Mouse (Mus musculus) kidney, postnatal 14 days (tissue): ENCODE measurements around the gene Gpr171.
"Not testable (repeated sequence)": the region's sequence is repeated elsewhere in the genome, so short reads cannot be mapped to it uniquely, and the experiment has no call there.

Experiments used
- DNase-seq: peaks from one replicate; pipeline ENCODE4 v3.0.0; 2022; ENCODE audit warnings: mixed read lengths

Gpr171 gene

DNA sequence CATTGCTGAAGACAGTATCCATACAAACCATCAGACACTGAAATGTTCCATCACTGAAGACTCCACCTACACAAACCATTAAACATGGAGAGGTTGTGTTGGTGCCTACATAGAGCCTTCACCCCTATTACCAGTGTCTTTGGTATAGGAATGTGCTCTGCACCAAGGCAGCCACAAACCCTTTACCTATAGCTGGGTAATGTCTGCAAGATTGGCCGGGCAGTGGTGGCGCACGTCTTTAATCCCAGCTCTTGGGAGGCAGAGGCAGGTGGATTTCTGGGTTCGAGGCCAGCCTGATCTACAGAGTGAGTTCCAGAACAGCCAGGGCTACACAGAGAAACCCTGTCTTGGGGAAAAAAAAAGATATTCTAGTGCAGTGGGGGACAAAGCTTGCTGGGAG, 11.7 kb upstream of the Gpr171 start:
- not testable (repeated sequence) for DNase-seq

DNA sequence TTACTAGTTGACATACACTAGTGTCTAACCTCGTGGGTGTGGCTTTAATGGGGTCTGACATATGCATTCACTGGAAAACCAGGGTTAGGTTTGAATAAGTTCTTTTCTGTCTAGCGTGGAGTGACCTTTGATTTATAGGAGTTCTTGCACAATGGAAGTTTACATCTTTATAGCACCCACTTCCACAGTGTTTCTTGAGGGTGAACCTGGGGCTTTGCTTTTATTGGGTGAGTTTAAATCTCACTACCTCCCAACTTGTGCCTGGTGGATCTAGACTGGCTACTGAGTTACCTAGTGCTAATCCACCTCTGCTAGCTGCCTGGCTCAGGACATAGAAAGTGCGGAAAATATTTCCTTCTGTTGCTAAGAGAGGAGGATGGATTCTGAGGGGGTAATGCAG, 10.3 kb upstream of the Gpr171 start:
- no peak for DNase-seq

DNA sequence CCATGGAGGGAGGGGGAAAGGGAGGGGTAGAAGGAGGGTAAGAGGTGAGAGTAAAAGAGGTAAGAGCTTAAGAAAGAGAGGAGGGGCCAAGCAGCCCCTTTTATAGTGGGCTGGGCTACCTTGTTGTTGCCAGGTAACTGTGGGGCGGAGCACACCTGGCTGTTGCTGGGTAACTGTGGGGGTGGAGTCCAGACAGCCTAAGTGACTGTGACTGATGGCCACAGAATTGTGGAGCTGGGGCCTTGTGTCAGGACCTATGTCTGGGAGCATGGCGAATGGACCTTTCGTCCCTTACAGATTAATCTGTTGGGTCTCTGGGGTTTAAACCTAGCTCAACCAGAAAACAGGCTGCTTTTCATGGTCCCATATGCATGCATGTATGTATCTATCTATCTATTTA, 8.2 kb upstream of the Gpr171 start:
- DNase-seq: not testable (repeated sequence)

DNA sequence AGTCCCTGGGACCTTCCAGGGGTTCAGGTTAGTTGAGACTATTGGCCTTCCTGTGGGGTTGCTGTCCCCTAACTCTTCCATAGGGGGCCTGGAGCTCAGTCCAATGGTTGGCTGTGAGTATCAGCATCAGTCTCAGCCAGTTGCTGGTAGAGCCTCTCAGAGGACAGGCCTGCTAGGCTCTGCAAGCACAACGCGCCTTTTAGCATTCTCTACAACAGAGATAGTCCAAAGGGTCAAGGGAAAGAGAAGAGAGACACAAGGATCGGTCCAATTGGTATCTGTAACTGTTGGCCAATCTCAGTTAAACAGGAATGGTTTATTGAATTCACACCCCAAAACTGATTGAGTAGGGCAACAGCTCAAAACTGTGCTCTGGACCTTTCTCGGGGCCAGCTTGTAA, 5.8 kb upstream of the Gpr171 start:
- DNase-seq: no peak

DNA sequence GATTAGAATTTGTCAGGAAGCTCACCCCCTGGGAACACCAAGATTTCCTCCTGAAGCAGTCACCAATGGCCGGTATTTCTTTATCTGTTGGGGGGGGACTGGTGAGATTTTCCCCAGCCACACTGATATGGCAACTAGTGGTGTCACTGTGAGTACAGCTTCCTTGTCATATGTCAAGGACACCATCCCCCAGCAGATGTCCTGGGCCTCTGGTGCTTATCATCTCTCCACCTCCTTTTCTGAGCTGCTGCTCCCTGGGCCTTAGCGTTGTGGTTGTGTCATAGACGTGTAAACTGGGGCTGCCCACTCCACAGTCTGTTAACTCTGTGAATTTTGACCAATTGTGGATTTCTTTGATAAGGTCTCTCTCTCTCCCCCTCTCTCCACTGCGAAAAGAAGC, 2.8 kb upstream of the Gpr171 start:
- no peak for DNase-seq

DNA sequence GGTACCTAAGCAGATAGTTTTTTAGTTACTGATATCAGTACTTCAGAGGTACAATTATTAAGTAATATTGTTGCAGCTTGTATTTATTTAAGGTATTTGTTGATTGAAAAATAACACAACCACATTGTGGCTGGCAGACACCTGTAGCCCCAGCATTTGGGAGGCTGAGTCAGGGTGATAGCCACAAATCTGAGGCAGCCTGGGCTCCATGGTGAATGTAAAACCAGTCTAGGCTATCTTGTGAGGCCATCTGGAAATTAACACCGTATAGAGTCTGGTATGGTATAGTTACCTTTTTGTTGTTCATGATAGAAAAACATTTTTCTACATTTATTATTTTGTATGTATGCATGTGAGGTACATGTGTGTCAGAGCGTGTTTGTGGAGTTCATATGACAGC, 525 bp upstream of the Gpr171 start:
- DNase-seq: no peak

DNA sequence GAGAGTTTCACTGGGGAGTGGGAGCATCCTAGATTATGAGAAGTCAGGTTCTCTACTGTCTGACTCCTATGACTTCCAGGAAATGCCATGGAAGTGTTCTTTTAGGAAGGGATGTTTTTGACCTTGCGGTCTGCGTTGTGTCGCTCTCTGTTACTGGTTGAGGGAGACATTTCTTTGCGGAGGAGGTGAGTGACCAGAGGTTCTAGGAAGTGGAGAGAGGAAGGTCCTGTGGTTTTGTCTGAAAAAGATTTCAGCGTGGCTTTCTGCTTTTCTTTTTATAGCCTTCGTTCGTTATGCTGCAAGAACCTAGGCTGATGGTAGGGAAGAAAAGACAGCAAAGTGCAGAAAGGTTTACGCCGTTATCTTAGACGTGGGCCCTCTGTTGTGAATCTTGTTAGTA, 3.1 kb downstream of the Gpr171 start:
- DNase-seq: no peak

DNA sequence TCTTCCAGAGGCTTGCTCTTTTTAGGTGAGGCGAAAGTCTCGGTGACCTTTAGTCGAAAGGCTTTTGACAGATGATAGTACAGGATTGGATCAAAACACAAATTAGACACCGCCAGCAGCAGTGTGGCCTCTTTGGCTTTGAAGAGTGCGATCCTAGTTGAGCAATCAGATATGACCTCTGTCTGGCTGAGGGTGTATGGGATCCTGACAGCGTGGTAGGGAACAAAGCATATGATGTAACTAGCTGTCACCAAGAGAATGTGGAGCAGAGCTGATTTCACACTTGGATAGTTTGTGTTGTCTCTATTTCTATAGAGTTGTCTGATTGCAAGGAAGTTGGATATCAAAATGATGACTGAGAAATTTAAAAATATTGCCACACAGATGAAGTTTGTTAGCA, 4.2 kb downstream of the Gpr171 start:
- no peak for DNase-seq

DNA sequence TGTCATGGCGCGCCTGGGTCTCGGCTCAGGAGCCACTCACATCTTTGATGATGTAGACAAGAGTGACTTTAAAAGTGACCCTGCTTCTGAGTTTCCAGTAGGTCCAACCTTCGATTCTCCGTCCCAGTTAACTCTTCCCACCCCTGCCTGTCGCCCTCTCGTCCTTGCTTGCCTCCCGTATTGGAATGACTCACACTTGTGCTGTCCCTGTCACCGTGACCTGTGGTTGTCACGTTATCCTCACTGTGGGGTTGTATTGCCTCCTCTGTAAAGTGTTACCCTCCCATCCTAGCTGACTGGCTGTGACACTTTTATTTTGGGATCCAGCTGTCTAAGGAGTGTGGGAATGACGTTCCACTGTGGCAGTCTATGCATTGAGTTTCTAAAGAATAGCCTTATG, 8.9 kb downstream of the Gpr171 start:
- DNase-seq: no peak

DNA sequence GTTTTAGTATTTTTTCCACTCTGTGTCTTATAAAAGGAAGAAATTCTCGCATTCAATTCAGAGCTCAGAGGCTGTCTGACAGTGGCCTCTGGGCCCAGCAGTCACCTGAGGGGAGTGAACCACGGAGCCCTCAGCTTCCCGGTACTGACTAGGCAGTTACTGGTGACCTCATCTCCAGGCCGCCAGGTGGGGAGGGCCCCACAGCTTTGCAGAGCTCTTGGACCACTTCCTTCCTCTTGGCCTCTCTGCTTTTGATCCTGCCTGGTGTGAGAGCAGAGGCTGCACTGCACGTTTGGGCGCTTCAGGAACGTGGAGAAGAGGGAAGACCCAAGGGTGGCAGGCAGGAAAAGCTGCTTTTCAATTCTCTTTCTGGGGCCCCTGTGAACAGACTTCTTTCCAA, 20.7 kb downstream of the Gpr171 start:
- no peak for DNase-seq

DNA sequence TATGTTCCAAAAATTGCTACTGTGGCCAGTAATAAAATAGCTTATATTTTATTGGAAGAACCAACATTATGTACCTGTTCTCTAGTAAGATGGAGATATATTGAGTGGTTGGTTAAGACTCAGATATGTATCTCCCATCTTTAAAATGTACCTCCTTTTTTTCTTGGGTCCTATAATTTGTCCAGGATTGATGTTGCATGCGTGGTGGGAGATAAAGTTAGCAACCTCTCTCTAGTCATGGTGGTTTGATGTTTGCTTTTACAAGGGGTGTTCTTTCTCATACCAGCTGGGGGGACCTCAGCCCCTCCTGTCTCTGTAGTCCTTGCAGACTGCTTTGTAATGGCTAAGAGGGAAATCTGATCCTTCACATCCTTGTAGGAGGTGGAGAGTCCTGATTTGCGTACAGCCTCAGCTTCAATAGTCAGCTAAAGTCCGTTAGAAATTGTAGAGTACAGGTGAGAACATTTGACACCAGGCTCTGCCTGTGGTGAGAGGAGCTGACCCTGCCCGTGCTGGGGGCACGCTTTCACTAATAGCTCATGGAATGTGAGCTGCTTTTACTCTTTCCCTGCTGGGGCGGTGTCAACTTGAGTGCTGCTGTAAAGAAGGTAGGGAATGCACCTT, 21.2 kb downstream of the Gpr171 start:
- no peak for DNase-seq

DNA sequence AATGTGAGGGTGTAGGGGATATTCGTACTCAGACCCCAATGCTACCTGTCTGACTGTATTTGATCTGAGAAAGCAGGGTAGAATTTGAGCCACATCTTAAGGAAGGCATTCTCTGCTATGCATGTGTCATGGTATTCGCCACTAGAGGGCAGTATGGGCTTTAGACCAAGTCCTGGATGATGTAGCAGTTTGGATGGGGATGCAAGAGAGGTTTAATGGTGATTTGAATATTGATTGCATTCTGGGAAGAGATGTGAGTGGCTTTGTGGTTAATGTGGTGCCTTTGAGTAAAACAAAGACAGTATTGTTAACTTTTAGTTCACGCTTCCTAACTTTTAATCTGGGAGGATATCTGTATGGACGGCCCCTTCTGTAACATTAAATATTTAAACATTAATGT, 22.3 kb downstream of the Gpr171 start:
- peak; percentile 38 for DNase-seq

DNA sequence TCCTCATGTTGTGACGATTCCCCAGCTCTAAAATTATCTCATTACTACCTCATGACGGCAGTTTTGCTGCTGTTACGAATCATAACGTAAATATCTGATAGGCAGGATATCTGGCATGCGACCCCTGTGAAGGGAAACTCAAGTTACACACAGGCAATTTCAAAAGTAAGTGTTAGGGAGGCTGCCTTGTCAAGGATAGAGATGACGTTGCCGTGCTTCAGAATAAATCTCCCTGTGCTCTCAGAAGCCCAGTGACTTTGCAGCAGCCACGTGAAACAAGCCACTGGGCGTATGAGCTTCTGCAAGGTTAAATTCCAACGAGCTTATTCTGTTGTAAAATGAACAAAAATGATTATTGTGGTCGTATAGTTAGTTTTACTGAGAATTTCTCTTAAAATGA, 23.0 kb downstream of the Gpr171 start:
- DNase-seq: no peak

DNA sequence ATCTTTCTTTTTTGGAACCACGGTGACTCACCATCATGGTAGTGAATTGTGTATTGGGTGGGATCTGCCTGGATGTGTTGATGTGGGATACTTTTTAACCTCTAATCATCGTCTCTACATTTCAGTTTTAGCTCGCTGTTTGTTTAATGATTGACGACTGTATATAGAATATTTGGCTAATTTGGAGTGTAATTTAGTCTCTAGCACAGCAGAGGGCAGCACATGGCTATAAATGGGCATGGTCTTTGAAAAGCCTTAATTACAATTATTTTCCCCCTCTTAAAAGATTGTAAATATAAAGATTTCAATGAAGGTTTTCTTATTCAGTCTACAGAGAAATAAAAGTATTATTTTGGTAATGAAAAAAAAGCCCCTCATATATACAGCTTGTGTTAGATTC, 24.3 kb downstream of the Gpr171 start:
- DNase-seq: peak; percentile 14

DNA sequence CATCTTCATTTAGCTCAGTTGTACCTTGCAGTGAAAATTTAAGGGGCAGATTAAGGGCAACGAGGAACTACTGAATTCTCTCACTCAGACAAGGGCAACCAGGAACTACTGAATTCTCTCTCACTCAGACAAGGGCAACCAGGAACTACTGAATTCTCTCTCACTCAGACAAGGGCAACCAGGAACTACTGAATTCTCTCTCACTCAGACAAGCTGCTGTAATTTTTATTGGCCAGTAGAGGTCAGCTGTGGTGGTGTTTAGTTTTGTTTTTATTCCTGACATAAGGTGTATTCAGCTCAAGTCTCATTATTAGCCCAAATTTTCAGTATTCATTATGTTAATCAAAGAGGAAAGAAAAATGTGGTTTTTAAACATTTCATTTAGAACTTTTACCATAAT, 32.5 kb downstream of the Gpr171 start:
- DNase-seq: not testable (repeated sequence)

DNA sequence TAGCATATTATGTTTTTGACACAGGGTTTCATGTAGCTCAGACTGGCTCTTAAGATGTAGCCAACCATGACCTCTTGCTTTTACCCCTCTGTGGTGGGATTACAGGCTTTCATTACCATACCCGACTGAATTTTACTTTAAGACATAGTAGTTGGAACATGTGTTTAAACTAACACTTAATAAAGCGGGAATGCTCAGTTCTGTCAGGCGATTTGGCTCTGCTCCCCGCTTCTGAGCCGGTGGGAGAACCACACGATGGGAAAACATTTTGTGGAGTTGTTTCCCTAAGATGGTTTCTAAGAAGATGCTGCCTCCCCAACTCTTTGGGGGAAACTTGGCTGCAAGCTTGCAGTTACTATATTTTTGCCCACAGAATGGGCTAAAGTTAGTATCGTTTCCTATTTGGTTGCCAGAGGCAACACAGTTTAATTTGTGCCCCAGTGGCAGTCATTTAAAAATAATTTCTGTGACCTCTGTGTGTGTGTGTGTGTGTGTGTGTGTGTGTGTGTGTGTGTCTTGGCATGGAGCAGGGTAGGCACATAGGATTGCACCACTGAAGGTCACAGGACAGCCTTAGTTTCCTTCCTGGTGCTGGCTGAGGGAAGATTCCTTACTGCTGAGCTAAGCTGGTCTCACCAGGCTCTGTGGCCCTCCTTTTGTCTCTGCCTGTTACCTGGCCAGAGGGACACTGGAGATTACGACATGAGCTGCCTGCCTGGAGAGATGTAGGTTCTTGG, 34.9 kb downstream of the Gpr171 start:
- DNase-seq: no peak

DNA sequence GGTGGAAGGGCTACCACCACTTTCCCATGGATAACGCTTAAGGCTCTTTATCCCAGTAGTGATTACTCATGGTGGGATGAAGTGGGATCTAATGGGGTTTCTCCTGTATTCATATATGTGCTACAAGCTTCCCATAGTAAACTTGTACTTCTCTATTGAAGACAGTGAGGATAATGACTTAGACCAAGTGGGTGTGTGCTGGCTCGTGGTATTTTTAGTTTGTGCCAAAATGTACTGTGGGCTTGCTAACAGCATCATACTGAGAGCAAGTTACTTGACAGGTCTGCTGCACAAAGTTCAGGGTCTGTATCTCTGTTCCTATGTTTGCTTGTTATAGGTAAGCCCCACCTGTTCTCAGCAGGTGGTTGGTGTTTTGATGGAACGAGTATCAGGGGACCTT, 35.7 kb downstream of the Gpr171 start:
- no peak for DNase-seq

DNA sequence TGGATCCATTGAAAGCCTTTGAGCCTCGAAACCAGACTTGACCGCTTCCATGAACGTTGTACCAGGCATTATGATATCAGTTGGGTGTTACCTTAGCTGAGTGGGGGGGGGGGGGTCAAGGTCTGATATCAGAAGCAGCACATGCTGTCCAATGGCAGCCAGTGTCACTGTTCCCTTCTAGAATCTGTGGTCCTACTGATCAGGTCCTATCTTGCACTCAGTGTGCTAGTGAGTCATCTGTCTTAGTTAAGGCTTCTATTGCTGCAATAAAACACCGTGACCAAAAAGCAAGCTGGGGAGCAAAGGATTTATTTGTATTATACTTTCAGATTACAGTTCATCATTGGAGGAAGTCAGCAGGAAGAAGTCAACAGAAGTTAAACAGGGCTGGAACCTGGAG, 38.2 kb downstream of the Gpr171 start:
- DNase-seq: no peak

DNA sequence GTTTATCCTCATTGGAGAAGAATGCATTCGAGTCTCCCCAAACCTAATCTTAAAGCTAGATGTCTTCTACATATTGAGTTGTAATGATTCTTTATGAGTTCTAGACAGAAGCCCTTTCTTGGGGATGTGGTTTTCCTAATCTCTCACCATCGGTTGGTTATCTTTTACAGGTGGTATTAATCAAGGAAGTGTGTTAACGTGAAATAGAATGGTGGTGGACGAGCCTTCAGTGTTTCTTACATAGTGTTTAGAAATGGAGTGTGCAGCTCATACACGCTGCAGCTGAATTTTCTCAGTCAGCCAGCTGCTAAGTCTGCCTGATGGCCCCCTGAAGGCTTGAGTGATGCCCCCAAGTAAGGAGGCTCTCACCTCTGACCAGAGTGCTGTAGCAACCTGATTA, 39.5 kb downstream of the Gpr171 start:
- DNase-seq: no peak

DNA sequence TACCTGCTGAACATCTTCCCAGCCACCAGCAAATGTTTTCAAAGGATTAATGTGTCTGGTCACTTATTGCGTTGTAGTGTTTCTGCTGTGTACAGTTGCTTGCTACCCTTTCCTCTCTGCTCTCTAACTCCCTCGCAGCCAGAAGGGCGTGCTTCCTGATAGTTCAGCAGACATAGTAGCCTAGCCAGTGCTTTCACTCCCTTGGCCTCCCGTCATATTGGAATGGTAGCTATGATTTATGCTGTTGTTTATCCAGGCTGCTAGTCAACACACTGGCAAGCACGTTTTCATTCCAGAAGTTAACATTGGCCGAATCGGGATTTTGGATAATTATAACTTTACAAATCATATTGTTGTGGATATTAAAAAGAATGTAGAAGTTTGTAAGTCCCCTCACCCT, 41.5 kb downstream of the Gpr171 start:
- peak; percentile 43 for DNase-seq

DNA sequence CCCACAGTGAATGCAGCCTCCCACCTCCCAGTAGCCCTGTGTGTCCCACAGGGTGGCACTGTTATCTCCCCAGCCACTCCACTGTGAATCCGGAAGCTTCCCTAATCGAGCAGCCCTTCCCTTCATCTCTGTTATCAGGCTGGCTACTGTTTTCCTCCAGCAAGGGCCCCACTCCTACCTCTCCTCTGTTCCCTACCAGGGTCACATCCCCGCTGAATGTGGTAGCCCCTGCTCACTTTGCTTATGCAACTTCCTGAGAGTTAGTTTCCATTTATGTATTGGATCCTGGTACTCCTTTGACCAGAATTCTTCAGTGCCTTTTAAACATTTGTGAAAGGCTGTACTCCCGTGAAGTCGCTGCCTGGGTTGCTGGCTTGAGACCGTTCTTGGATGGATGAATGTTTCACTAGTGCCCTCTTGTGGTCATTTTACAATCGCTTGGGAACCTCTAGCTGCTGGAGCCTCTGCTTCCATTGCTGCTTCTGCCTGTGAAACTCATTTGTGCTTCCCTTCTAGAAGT, 42.5 kb downstream of the Gpr171 start:
- DNase-seq: peak; percentile 77

DNA sequence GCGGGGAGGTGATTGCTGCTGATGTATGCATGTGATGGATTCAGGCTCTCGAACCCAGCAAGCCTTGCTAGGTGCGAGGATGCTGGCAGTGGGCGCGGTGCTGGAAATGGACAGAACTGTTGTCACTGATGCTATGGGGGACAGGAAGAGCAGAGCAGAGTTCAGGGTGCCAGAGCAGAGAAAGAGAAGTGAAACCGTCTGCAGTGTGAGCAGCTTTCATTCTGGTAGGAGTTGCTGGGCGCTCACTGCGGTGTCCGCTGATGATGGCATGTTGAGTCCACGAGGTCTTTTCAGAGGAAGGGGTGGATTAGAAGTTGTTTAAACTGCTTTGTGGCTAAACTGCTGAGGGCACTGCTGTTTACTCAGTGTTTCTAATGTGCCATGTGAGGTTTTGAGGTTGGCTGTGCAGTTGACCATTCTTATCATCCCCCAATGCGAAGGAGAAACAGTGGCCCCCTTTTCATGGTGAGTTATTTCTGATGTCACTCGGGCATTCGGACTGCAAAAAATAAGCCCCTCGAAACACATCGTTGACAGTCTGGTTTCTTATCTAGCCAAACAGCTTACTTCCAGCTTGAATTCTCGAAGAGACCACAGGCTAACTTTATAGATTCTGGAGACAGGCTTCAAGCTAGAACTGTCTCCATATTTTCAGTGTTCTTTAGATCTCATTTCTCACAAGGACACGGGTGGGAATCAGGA, 46.6 kb downstream of the Gpr171 start:
- DNase-seq: no peak
